Mouse (Mus musculus) ES-E14 (cell line): ENCODE results near the gene Gm281.

Source experiments
- HCFC1 ChIP-seq: IDR thresholded peaks from 2 replicates; pipeline ENCODE4 v1.6.1; 2012; ENCODE audit warnings: low read length, inconsistent platforms, borderline replicate concordance; ENCODE audit not compliant: insufficient read depth
- MAFK ChIP-seq: IDR thresholded peaks from 2 replicates; pipeline ENCODE4 v1.6.1; 2014; ENCODE audit warnings: mild to moderate bottlenecking, low read depth, low read length, inconsistent platforms; ENCODE audit not compliant: insufficient read depth

- TF ChIP-seq MAFK (no peak), HCFC1 (no peak)
These were observed 124.3 kb downstream of the Gm281 start for GRCm38 (mm10) chr14:13790001-13790400.
